Mouse (Mus musculus) erythroblast, embryonic 14.5 days (primary cell): ENCODE measurements around the gene Cog8. TPM values are rescaled to one million over a fixed set of nuclear protein-coding genes. Genes with fewer than 3 reads are reported as not detected.

Source experiments
- H3K27me3 ChIP-seq: 2 replicates; pipeline ENCODE4 v1.6.1; 2012; ENCODE audit warnings: inconsistent platforms; ENCODE audit not compliant: control insufficient read depth
- H3K36me3 ChIP-seq: 2 replicates; pipeline ENCODE4 v1.6.1; 2012; ENCODE audit warnings: mild to moderate bottlenecking, inconsistent platforms; ENCODE audit not compliant: control insufficient read depth
- H3K4me1 ChIP-seq: 2 replicates; pipeline ENCODE4 v1.6.1; 2012; ENCODE audit warnings: inconsistent platforms; ENCODE audit not compliant: control insufficient read depth
- H3K4me3 ChIP-seq: replicated peaks from 2 replicates; pipeline ENCODE3; 2012; ENCODE audit warnings: moderate library complexity, mild to moderate bottlenecking, inconsistent platforms
- H3K9me3 ChIP-seq: 2 replicates; pipeline ENCODE4 v1.6.1; 2012; ENCODE audit warnings: low read length, inconsistent platforms, mixed read lengths; ENCODE audit not compliant: control insufficient read depth
- GATA1 ChIP-seq: IDR thresholded peaks from 2 replicates; pipeline ENCODE4 v1.6.1; 2012; ENCODE audit warnings: low read length, inconsistent platforms, mixed read lengths
- TAL1 ChIP-seq: IDR thresholded peaks from 3 replicates; pipeline ENCODE4 v1.6.1; 2012; ENCODE audit warnings: low read length, inconsistent platforms, mixed read lengths
- polyA plus RNA-seq: library from polyadenylated mRNA; stranded (reverse); fragments of >175 nt; gene quantifications from 2 replicates; pipeline ENCODE4 v1.2.3, GENCODE M21; 2012

Cog8 gene
- polyA plus RNA-seq, 1 experiment: 1.7 TPM

GRCm38 (mm10) chr8:107030650-107031576 lies 25.6 kb downstream of the Cog8 start, which contains the start of gene Vps4a:
Vps4a (plus strand) TSS chr8:107031222.
- H3K4me1 ChIP-seq: peaks cover 43% of the 10 kb centered on the region
- H3K9me3 ChIP-seq: no peaks in the 10 kb centered on the region
- H3K36me3 ChIP-seq: peaks cover 13% of the 10 kb centered on the region
- peak within 1 kb of the TSS; percentile 99 for H3K4me3 ChIP-seq
- TF ChIP-seq TAL1 (no peak), GATA1 (no peak)
- H3K27me3 ChIP-seq: no peaks in the 10 kb centered on the region

- peaks cover 40% of the 10 kb centered on the region for H3K4me1 ChIP-seq
- H3K9me3 ChIP-seq: no peaks in the 10 kb centered on the region
- no peak overlapping the region for H3K4me3 ChIP-seq
- TF ChIP-seq TAL1: no peak
- no peak for TF ChIP-seq GATA1
- H3K36me3 ChIP-seq: peaks cover 7% of the 10 kb centered on the region
- H3K27me3 ChIP-seq: no peaks in the 10 kb centered on the region
Observed at GRCm38 (mm10) chr8:107030058-107030457, 26.4 kb downstream of the Cog8 start.

- Histone ChIP-seq H3K9me3 (no peaks in the 10 kb centered on the region), H3K4me3 (no peak overlapping the region), H3K27me3 (no peaks in the 10 kb centered on the region), H3K36me3 (peaks cover 5% of the 10 kb centered on the region), H3K4me1 (peaks cover 38% of the 10 kb centered on the region)
- TF ChIP-seq GATA1: no peak
- no peak for TF ChIP-seq TAL1
Observed at GRCm38 (mm10) chr8:107029310-107029709, 27.2 kb downstream of the Cog8 start.

GRCm38 (mm10) chr8:107023479-107023878 lies 33.0 kb downstream of the Cog8 start:
- H3K36me3 ChIP-seq: no peaks in the 10 kb centered on the region
- H3K9me3 ChIP-seq: no peaks in the 10 kb centered on the region
- no peak overlapping the region for H3K4me3 ChIP-seq
- TF ChIP-seq GATA1 (no peak), TAL1 (no peak)
- H3K27me3 ChIP-seq: peaks cover 5% of the 10 kb centered on the region; the same call in 1 of the 2 replicates
- H3K4me1 ChIP-seq: peaks cover under 1% of the 10 kb centered on the region

GRCm38 (mm10) chr8:107014915-107015314 lies 41.6 kb downstream of the Cog8 start:
- no peaks in the 10 kb centered on the region for H3K4me1 ChIP-seq
- no peak for TF ChIP-seq TAL1
- no peak for TF ChIP-seq GATA1
- no peaks in the 10 kb centered on the region for H3K9me3 ChIP-seq
- peaks cover 5% of the 10 kb centered on the region for H3K27me3 ChIP-seq
- no peak overlapping the region for H3K4me3 ChIP-seq
- H3K36me3 ChIP-seq: no peaks in the 10 kb centered on the region

- Histone ChIP-seq H3K27me3 (no peaks in the 10 kb centered on the region; the same call in 1 of the 2 replicates), H3K9me3 (no peaks in the 10 kb centered on the region), H3K4me1 (no peaks in the 10 kb centered on the region), H3K36me3 (no peaks in the 10 kb centered on the region), H3K4me3 (no peak overlapping the region)
- TF ChIP-seq TAL1: no peak
- TF ChIP-seq GATA1: no peak
Observed at GRCm38 (mm10) chr8:107012666-107013065, 43.8 kb downstream of the Cog8 start.

- Histone ChIP-seq H3K4me3 (no peak overlapping the region), H3K9me3 (no peaks in the 10 kb centered on the region), H3K36me3 (no peaks in the 10 kb centered on the region), H3K4me1 (no peaks in the 10 kb centered on the region), H3K27me3 (no peaks in the 10 kb centered on the region)
- TF ChIP-seq GATA1: no peak
- no peak for TF ChIP-seq TAL1
Observed at GRCm38 (mm10) chr8:107007795-107008194, 48.7 kb downstream of the Cog8 start.

GRCm38 (mm10) chr8:107002532-107002931 lies 54.0 kb downstream of the Cog8 start:
- H3K36me3 ChIP-seq: no peaks in the 10 kb centered on the region
- no peak for TF ChIP-seq TAL1
- H3K4me3 ChIP-seq: no peak overlapping the region
- no peaks in the 10 kb centered on the region for H3K4me1 ChIP-seq
- H3K27me3 ChIP-seq: no peaks in the 10 kb centered on the region
- H3K9me3 ChIP-seq: no peaks in the 10 kb centered on the region

- Histone ChIP-seq H3K27me3 (no peaks in the 10 kb centered on the region), H3K4me3 (no peak overlapping the region)
Observed at GRCm38 (mm10) chr8:106999068-106999467, 57.4 kb downstream of the Cog8 start.

More at GRCm38 (mm10) chr8:106999068-106999467, 57.4 kb downstream of the Cog8 start:
- TF ChIP-seq TAL1: no peak
- no peak for TF ChIP-seq GATA1
- no peaks in the 10 kb centered on the region for H3K36me3 ChIP-seq
- H3K9me3 ChIP-seq: no peaks in the 10 kb centered on the region
- no peaks in the 10 kb centered on the region for H3K4me1 ChIP-seq
